Mouse (Mus musculus) stomach, postnatal 0 days (tissue): Measurements from ENCODE around the gene Col26a1.

Source experiments
- CTCF ChIP-seq: IDR thresholded peaks from 2 replicates; pipeline ENCODE4 v1.5.1; 2016; ENCODE audit warnings: antibody characterized with exemption, low read depth, mild to moderate bottlenecking, moderate library complexity
- EP300 ChIP-seq: optimal IDR thresholded peaks from 2 replicates; pipeline ENCODE3; 2016; ENCODE audit warnings: antibody characterized with exemption

DNA sequence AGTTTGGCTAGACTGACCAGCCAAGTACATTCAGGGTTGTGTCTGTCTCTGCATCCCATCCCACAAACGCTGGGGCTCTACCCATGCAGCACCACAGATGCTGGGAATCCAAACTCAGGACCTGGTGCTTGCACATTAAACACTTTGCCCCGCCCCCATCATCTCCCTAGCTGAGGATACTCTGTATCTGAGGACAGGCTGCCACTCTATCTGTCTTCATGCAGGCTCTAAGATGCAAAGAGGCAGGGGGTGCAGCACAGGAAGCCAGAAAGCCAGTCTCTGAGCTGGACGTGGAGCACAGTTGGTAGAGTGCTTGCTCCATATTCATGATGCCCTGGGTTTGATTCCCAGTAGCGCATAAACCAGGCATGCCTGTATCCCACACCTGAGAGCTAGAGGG is 20.2 kb downstream of the Col26a1 start:
- no peak for TF ChIP-seq CTCF
- no peak for TF ChIP-seq EP300
